Comparison of ENCODE assay signal across 11 mouse cellular contexts in genomic region chr2:74654743-74655419, GRCm38 (mm10). TPM values are rescaled to one million over a fixed set of nuclear protein-coding genes. Genes with fewer than 3 reads are reported as not detected.
DNase-seq lines count a peak whose midpoint lies in the region; ATAC-seq lines count a peak whose summit lies in the region.
"Had no signal": no experiment of that assay in that cellular context is flagged by ENCODE, and none has a peak within 500 bp of the region (broad histone marks: within the 10 kb centered on the region; RNA-seq: fewer than 3 reads in every experiment).

No protein-coding gene starts in this region.

- WGBS in midbrain, embryonic 11.5 days, result 6% methylated on average over 20 of the region's 20 CpGs
- WGBS in midbrain, embryonic 16.5 days, result 2% methylated on average over 20 of the region's 20 CpGs
- 5% methylated on average over 16 of the region's 20 CpGs for WGBS in hindbrain, embryonic 14.5 days
- WGBS in midbrain, embryonic 13.5 days, result 6% methylated on average over 20 of the region's 20 CpGs

- H3K9ac ChIP-seq in midbrain, embryonic 11.5 days (ENCODE audit: low read length), result no peak overlapping the region
- H3K9ac ChIP-seq in midbrain, embryonic 16.5 days (ENCODE audit: low read depth, low read length), result no peak overlapping the region
- peak overlapping the region; percentile 1; the same call in 1 of the 2 replicates for H3K9ac ChIP-seq in hindbrain, embryonic 14.5 days
- H3K9ac ChIP-seq in midbrain, embryonic 13.5 days (replicated peaks), result no peak overlapping the region
- H3K9ac ChIP-seq: embryonic facial prominence, embryonic 12.5 days had no signal

- H3K27ac ChIP-seq in midbrain, embryonic 11.5 days (ENCODE audit: low read depth, low read length), result no peak overlapping the region
- no peak overlapping the region for H3K27ac ChIP-seq in midbrain, embryonic 16.5 days (ENCODE audit: low read length)
- H3K27ac ChIP-seq in hindbrain, embryonic 14.5 days, result 0 out of 2 replicates have a peak overlapping the region, but pooled peaks have one; percentile 66
- no peak overlapping the region for H3K27ac ChIP-seq in midbrain, embryonic 13.5 days
- H3K27ac ChIP-seq: embryonic facial prominence, embryonic 12.5 days had no signal

- peaks cover 88% of the 10 kb centered on the region for H3K27me3 ChIP-seq in midbrain, embryonic 11.5 days (ENCODE audit: control insufficient read depth, insufficient read depth, low read length)
- H3K27me3 ChIP-seq in midbrain, embryonic 16.5 days (ENCODE audit: control insufficient read depth, insufficient read depth, low read depth, low read length), result peaks cover 43% of the 10 kb centered on the region
- H3K27me3 ChIP-seq in hindbrain, embryonic 14.5 days (ENCODE audit: control insufficient read depth, insufficient read depth, low read length), result peaks cover 88% of the 10 kb centered on the region
- H3K27me3 ChIP-seq in midbrain, embryonic 13.5 days, result peaks cover 86% of the 10 kb centered on the region

- peaks cover 4% of the 10 kb centered on the region; the same call in 1 of the 2 replicates for H3K4me1 ChIP-seq in midbrain, embryonic 11.5 days (ENCODE audit: control insufficient read depth, insufficient read depth, low read length)
- H3K4me1 ChIP-seq in midbrain, embryonic 16.5 days (ENCODE audit: control insufficient read depth, insufficient read depth, low read length), result peaks cover 6% of the 10 kb centered on the region
- H3K4me1 ChIP-seq in hindbrain, embryonic 14.5 days (replicated peaks; ENCODE audit: control insufficient read depth, insufficient read depth, low read length), result peaks cover 5% of the 10 kb centered on the region; the same call in 1 of the 2 replicates
- H3K4me1 ChIP-seq in midbrain, embryonic 13.5 days (replicated peaks), result peaks cover 10% of the 10 kb centered on the region

- H3K4me2 ChIP-seq in midbrain, embryonic 11.5 days, result no peak overlapping the region; the same call in 1 of the 2 replicates
- no peak overlapping the region for H3K4me2 ChIP-seq in midbrain, embryonic 16.5 days (ENCODE audit: low read length)
- H3K4me2 ChIP-seq in hindbrain, embryonic 14.5 days (replicated peaks), result peak overlapping the region; percentile 52
- H3K4me2 ChIP-seq in midbrain, embryonic 13.5 days (replicated peaks), result peak overlapping the region; percentile 51; the same call in 1 of the 2 replicates

- no peaks in the 10 kb centered on the region for H3K9me3 ChIP-seq in midbrain, embryonic 11.5 days (ENCODE audit: control insufficient read depth, low read length)
- no peaks in the 10 kb centered on the region for H3K9me3 ChIP-seq in midbrain, embryonic 16.5 days (replicated peaks; ENCODE audit: control insufficient read depth, low read length, poor library complexity, severe bottlenecking)
- H3K9me3 ChIP-seq in hindbrain, embryonic 14.5 days (ENCODE audit: control insufficient read depth, low read length), result no peaks in the 10 kb centered on the region
- no peaks in the 10 kb centered on the region for H3K9me3 ChIP-seq in midbrain, embryonic 13.5 days
- H3K9me3 ChIP-seq: embryonic facial prominence, embryonic 12.5 days had no signal

- no peaks in the 10 kb centered on the region for H3K36me3 ChIP-seq in midbrain, embryonic 11.5 days (ENCODE audit: control insufficient read depth, insufficient read depth, low read length)
- no peaks in the 10 kb centered on the region for H3K36me3 ChIP-seq in midbrain, embryonic 16.5 days (ENCODE audit: control insufficient read depth, insufficient read depth, low read length)
- no peaks in the 10 kb centered on the region for H3K36me3 ChIP-seq in hindbrain, embryonic 14.5 days (replicated peaks; ENCODE audit: control insufficient read depth, insufficient read depth)
- no peaks in the 10 kb centered on the region for H3K36me3 ChIP-seq in midbrain, embryonic 13.5 days
- H3K36me3 ChIP-seq: embryonic facial prominence, embryonic 12.5 days had no signal

- 0 out of 2 replicates have a peak, but pooled peaks have one; percentile 23 for ATAC-seq in midbrain, embryonic 11.5 days (ENCODE audit: low FRiP score)
- ATAC-seq in midbrain, embryonic 16.5 days, result no peak
- no peak for ATAC-seq in hindbrain, embryonic 14.5 days (ENCODE audit: low FRiP score)
- ATAC-seq in midbrain, embryonic 13.5 days, result peak; percentile 17; the same call in 1 of the 2 replicates

- DNase-seq in heart, adult 11 months, result peak; percentile 82
- no peak for DNase-seq in heart, adult 9 months (ENCODE audit: low spot score in 2 of 2)
- DNase-seq in midbrain, embryonic 11.5 days (ENCODE audit: low spot score, missing footprints), result peak; percentile 94
- peak; percentile 23 for DNase-seq in hindbrain, embryonic 14.5 days (ENCODE audit: low spot score)
- no peak for DNase-seq in frontal cortex, postnatal 25 days (ENCODE audit: low spot score in 2 of 2)
- no peak for DNase-seq in layer of hippocampus, adult 11-12 months (ENCODE audit: low spot score)
- DNase-seq: thymus, adult 2 months had no signal

- peak overlapping the region; percentile 29 for H3K4me3 ChIP-seq in midbrain, embryonic 11.5 days (ENCODE audit: low read depth, low read length)
- H3K4me3 ChIP-seq in midbrain, embryonic 16.5 days (ENCODE audit: low read depth, low read length), result no peak overlapping the region
- H3K4me3 ChIP-seq in hindbrain, embryonic 14.5 days (replicated peaks; ENCODE audit: low read length), result peak overlapping the region; percentile 33
- H3K4me3 ChIP-seq in midbrain, embryonic 13.5 days (replicated peaks), result peak overlapping the region; percentile 39

RNA-seq across cellular contexts. Expression of gene Evx2, which starts 4.5 kb away (rescaled TPM):
- 1.5 and 1.9 TPM in 2 replicates for polyA plus RNA-seq in midbrain, embryonic 11.5 days (2014; fragmentation: Nextera tagmentation; extraction: Ambion mirVana)
- 0.21 and 0.42 TPM in 2 replicates for polyA plus RNA-seq in midbrain, embryonic 16.5 days (2015; fragmentation: Nextera tagmentation; extraction: Ambion mirVana)
- polyA plus RNA-seq in hindbrain, embryonic 14.5 days (2014; fragmentation: Nextera tagmentation; extraction: Ambion mirVana), result 1.3 and 1.4 TPM in 2 replicates
- polyA plus RNA-seq in midbrain, embryonic 13.5 days (2015; fragmentation: Nextera tagmentation; extraction: Ambion mirVana), result 0.62 and 0.89 TPM in 2 replicates
- polyA plus RNA-seq: heart, embryonic 11.5 days; thymus, adult 2 months had no signal

RNA-seq across cellular contexts. Expression of gene Hoxd13, which starts 13.2 kb away (rescaled TPM):
- polyA plus RNA-seq in midbrain, embryonic 11.5 days (2014; fragmentation: Nextera tagmentation; extraction: Ambion mirVana), result not detected in 2 replicates
- polyA plus RNA-seq in midbrain, embryonic 16.5 days (2015; fragmentation: Nextera tagmentation; extraction: Ambion mirVana), result not detected in 2 replicates
- polyA plus RNA-seq in hindbrain, embryonic 14.5 days (2014; fragmentation: Nextera tagmentation; extraction: Ambion mirVana), result 0.08 TPM in 1 of 2 replicates, not detected in the other
- polyA plus RNA-seq in midbrain, embryonic 13.5 days (2015; fragmentation: Nextera tagmentation; extraction: Ambion mirVana), result not detected in 2 replicates
- polyA plus RNA-seq: embryonic facial prominence, embryonic 12.5 days; heart, embryonic 11.5 days had no signal

RNA-seq across cellular contexts. Expression of gene Hoxd12, which starts 19.9 kb away (rescaled TPM):
- not detected in 2 replicates for polyA plus RNA-seq in midbrain, embryonic 11.5 days (2014; fragmentation: Nextera tagmentation; extraction: Ambion mirVana)
- not detected in 2 replicates for polyA plus RNA-seq in midbrain, embryonic 16.5 days (2015; fragmentation: Nextera tagmentation; extraction: Ambion mirVana)
- not detected in 2 replicates for polyA plus RNA-seq in hindbrain, embryonic 14.5 days (2014; fragmentation: Nextera tagmentation; extraction: Ambion mirVana)
- not detected in 2 replicates for polyA plus RNA-seq in midbrain, embryonic 13.5 days (2015; fragmentation: Nextera tagmentation; extraction: Ambion mirVana)
- polyA plus RNA-seq: embryonic facial prominence, embryonic 12.5 days; heart, embryonic 11.5 days; thymus, adult 2 months had no signal

RNA-seq across cellular contexts. Expression of gene Hoxd11, which starts 24.5 kb away (rescaled TPM):
- polyA plus RNA-seq in midbrain, embryonic 11.5 days (2014; fragmentation: Nextera tagmentation; extraction: Ambion mirVana), result not detected in 2 replicates
- polyA plus RNA-seq in midbrain, embryonic 16.5 days (2015; fragmentation: Nextera tagmentation; extraction: Ambion mirVana), result not detected in 2 replicates
- polyA plus RNA-seq in hindbrain, embryonic 14.5 days (2014; fragmentation: Nextera tagmentation; extraction: Ambion mirVana), result not detected in 2 replicates
- not detected in 2 replicates for polyA plus RNA-seq in midbrain, embryonic 13.5 days (2015; fragmentation: Nextera tagmentation; extraction: Ambion mirVana)
- polyA plus RNA-seq: embryonic facial prominence, embryonic 12.5 days; heart, embryonic 11.5 days; thymus, adult 2 months had no signal

RNA-seq across cellular contexts. Expression of gene Hoxd10, which starts 36.8 kb away (rescaled TPM):
- polyA plus RNA-seq in midbrain, embryonic 11.5 days (2014; fragmentation: Nextera tagmentation; extraction: Ambion mirVana), result not detected in 2 replicates
- not detected in 2 replicates for polyA plus RNA-seq in midbrain, embryonic 16.5 days (2015; fragmentation: Nextera tagmentation; extraction: Ambion mirVana)
- not detected in 2 replicates for polyA plus RNA-seq in hindbrain, embryonic 14.5 days (2014; fragmentation: Nextera tagmentation; extraction: Ambion mirVana)
- not detected in 2 replicates for polyA plus RNA-seq in midbrain, embryonic 13.5 days (2015; fragmentation: Nextera tagmentation; extraction: Ambion mirVana)
- polyA plus RNA-seq: embryonic facial prominence, embryonic 12.5 days; thymus, adult 2 months had no signal

Comparison
In these comparisons a context has a peak if more than half of its experiments do, and no peak if none do; other contexts are left out.
1. DNase-seq: peak in heart, adult 11 months (single experiment), midbrain, embryonic 11.5 days (single experiment) and hindbrain, embryonic 14.5 days (single experiment); none in heart, adult 9 months (0 of 2), frontal cortex, postnatal 25 days (0 of 2) and layer of hippocampus, adult 11-12 months (single experiment).
2. ATAC-seq: peak in midbrain, embryonic 11.5 days (single experiment) and midbrain, embryonic 13.5 days (single experiment); none in midbrain, embryonic 16.5 days (single experiment) and hindbrain, embryonic 14.5 days (single experiment).
3. H3K4me2 ChIP-seq: peak in hindbrain, embryonic 14.5 days (single experiment) and midbrain, embryonic 13.5 days (single experiment); none in midbrain, embryonic 11.5 days (single experiment) and midbrain, embryonic 16.5 days (single experiment).